Mouse (Mus musculus): ENCODE data around the gene Ndufb6. TPM values are rescaled to one million over a fixed set of nuclear protein-coding genes. Genes with fewer than 3 reads are reported as not detected.
"Not testable (repeated sequence)": the region's sequence is repeated elsewhere in the genome, so short reads cannot be mapped to it uniquely, and the experiment has no call there.

Ndufb6 gene
- 287 and 291 TPM in 2 replicates for polyA plus RNA-seq (2016; fragmentation: Nextera tagmentation; extraction: Ambion mirVana)

- Histone ChIP-seq H3K4me3 (peak within 1 kb of the TSS; percentile 90), H3K4me1 (peaks cover 12% of the 10 kb centered on the region), H3K27me3 (replicated peaks) (no peaks in the 10 kb centered on the region), H3K36me3 (peaks cover 7% of the 10 kb centered on the region; the same call in 1 of the 2 replicates), H3K9ac (peak within 1 kb of the TSS; percentile 77), H3K27ac (no peak within 1 kb of the TSS), H3K9me3 (no peaks in the 10 kb centered on the region), H3K4me2 (replicated peaks) (peak within 1 kb of the TSS; percentile 95)
- peak; percentile 95 for ATAC-seq (ENCODE audit: low FRiP score, low read depth)
- WGBS: under 1% methylated on average over 36 of the region's 36 CpGs
Measured at GRCm38 (mm10) chr4:40279276-40279900, at the start of gene Ndufb6. Ndufb6 (minus strand) TSS chr4:40279421.

- H3K36me3 ChIP-seq: no peaks in the 10 kb centered on the region
- WGBS: 96% methylated on average over 3 of the region's 3 CpGs
- H3K9me3 ChIP-seq: no peaks in the 10 kb centered on the region
- H3K4me2 ChIP-seq (replicated peaks): no peak overlapping the region
- no peak for ATAC-seq (ENCODE audit: low FRiP score, low read depth)
- no peak overlapping the region for H3K4me3 ChIP-seq
- H3K27ac ChIP-seq: no peak overlapping the region
- H3K4me1 ChIP-seq: no peaks in the 10 kb centered on the region
- no peak overlapping the region for H3K9ac ChIP-seq
- no peaks in the 10 kb centered on the region for H3K27me3 ChIP-seq (replicated peaks)
Measured at GRCm38 (mm10) chr4:40327161-40327560, 47.9 kb upstream of the Ndufb6 start.

GRCm38 (mm10) chr4:40324620-40325019 lies 45.4 kb upstream of the Ndufb6 start:
- 88% methylated on average over 7 of the region's 7 CpGs for WGBS
- Histone ChIP-seq H3K27ac (no peak overlapping the region), H3K9me3 (no peaks in the 10 kb centered on the region), H3K4me2 (replicated peaks) (no peak overlapping the region), H3K27me3 (replicated peaks) (no peaks in the 10 kb centered on the region), H3K4me1 (no peaks in the 10 kb centered on the region), H3K4me3 (no peak overlapping the region), H3K36me3 (no peaks in the 10 kb centered on the region), H3K9ac (no peak overlapping the region)
- ATAC-seq (ENCODE audit: low FRiP score, low read depth): no peak

GRCm38 (mm10) chr4:40317404-40317803 lies 38.2 kb upstream of the Ndufb6 start:
- Histone ChIP-seq H3K27ac (no peak overlapping the region), H3K27me3 (replicated peaks) (no peaks in the 10 kb centered on the region), H3K36me3 (no peaks in the 10 kb centered on the region), H3K4me3 (no peak overlapping the region), H3K4me1 (no peaks in the 10 kb centered on the region), H3K9me3 (no peaks in the 10 kb centered on the region), H3K4me2 (replicated peaks) (no peak overlapping the region), H3K9ac (no peak overlapping the region)
- ATAC-seq (ENCODE audit: low FRiP score, low read depth): no peak
- 80% methylated on average over 3 of the region's 3 CpGs for WGBS

- WGBS: 85% methylated on average over 6 of the region's 6 CpGs
Measured at GRCm38 (mm10) chr4:40313026-40313425, 33.8 kb upstream of the Ndufb6 start.

GRCm38 (mm10) chr4:40312213-40312612 lies 33.0 kb upstream of the Ndufb6 start:
- Histone ChIP-seq H3K4me3 (no peak overlapping the region), H3K27me3 (replicated peaks) (no peaks in the 10 kb centered on the region), H3K27ac (no peak overlapping the region), H3K9me3 (no peaks in the 10 kb centered on the region), H3K9ac (no peak overlapping the region), H3K36me3 (no peaks in the 10 kb centered on the region), H3K4me2 (replicated peaks) (no peak overlapping the region), H3K4me1 (no peaks in the 10 kb centered on the region)
- 70% methylated on average over 1 of the region's 1 CpGs for WGBS
- ATAC-seq (ENCODE audit: low FRiP score, low read depth): no peak

More at GRCm38 (mm10) chr4:40313026-40313425, 33.8 kb upstream of the Ndufb6 start:
- Histone ChIP-seq H3K36me3 (no peaks in the 10 kb centered on the region), H3K27ac (no peak overlapping the region), H3K9ac (no peak overlapping the region), H3K4me3 (no peak overlapping the region), H3K4me2 (replicated peaks) (no peak overlapping the region), H3K9me3 (no peaks in the 10 kb centered on the region), H3K27me3 (replicated peaks) (no peaks in the 10 kb centered on the region), H3K4me1 (no peaks in the 10 kb centered on the region)
- no peak for ATAC-seq (ENCODE audit: low FRiP score, low read depth)

- Histone ChIP-seq H3K36me3 (no peaks in the 10 kb centered on the region), H3K27ac (no peak overlapping the region), H3K4me1 (no peaks in the 10 kb centered on the region), H3K9ac (no peak overlapping the region), H3K9me3 (no peaks in the 10 kb centered on the region), H3K27me3 (replicated peaks) (no peaks in the 10 kb centered on the region), H3K4me3 (no peak overlapping the region), H3K4me2 (replicated peaks) (no peak overlapping the region)
- ATAC-seq (ENCODE audit: low FRiP score, low read depth): no peak
- WGBS: 79% methylated on average over 11 of the region's 11 CpGs
Measured at GRCm38 (mm10) chr4:40310796-40311383, 31.7 kb upstream of the Ndufb6 start.

- no peaks in the 10 kb centered on the region for H3K27me3 ChIP-seq (replicated peaks)
- no peak overlapping the region for H3K27ac ChIP-seq
- H3K4me3 ChIP-seq: no peak overlapping the region
- no peaks in the 10 kb centered on the region for H3K36me3 ChIP-seq
- no peak overlapping the region for H3K4me2 ChIP-seq (replicated peaks)
- no peak for ATAC-seq (ENCODE audit: low FRiP score, low read depth)
- no peak overlapping the region for H3K9ac ChIP-seq
- H3K4me1 ChIP-seq: no peaks in the 10 kb centered on the region
- no peaks in the 10 kb centered on the region for H3K9me3 ChIP-seq
Measured at GRCm38 (mm10) chr4:40309682-40310081, 30.5 kb upstream of the Ndufb6 start.

GRCm38 (mm10) chr4:40302445-40303125 lies 23.4 kb upstream of the Ndufb6 start:
- Histone ChIP-seq H3K9me3 (no peaks in the 10 kb centered on the region), H3K9ac (no peak overlapping the region), H3K27ac (no peak overlapping the region), H3K36me3 (no peaks in the 10 kb centered on the region), H3K4me1 (no peaks in the 10 kb centered on the region), H3K27me3 (replicated peaks) (no peaks in the 10 kb centered on the region), H3K4me2 (replicated peaks) (no peak overlapping the region), H3K4me3 (no peak overlapping the region)
- ATAC-seq (ENCODE audit: low FRiP score, low read depth): no peak
- 90% methylated on average over 10 of the region's 10 CpGs for WGBS

GRCm38 (mm10) chr4:40301076-40301789 lies 22.0 kb upstream of the Ndufb6 start:
- Histone ChIP-seq H3K4me1 (no peaks in the 10 kb centered on the region), H3K9me3 (no peaks in the 10 kb centered on the region), H3K4me2 (replicated peaks) (peak overlapping the region; percentile 30), H3K27ac (no peak overlapping the region), H3K27me3 (replicated peaks) (no peaks in the 10 kb centered on the region), H3K36me3 (no peaks in the 10 kb centered on the region), H3K4me3 (no peak overlapping the region), H3K9ac (no peak overlapping the region)
- WGBS: 16% methylated on average over 16 of the region's 16 CpGs
- peak; percentile 78 for ATAC-seq (ENCODE audit: low FRiP score, low read depth)

- Histone ChIP-seq H3K27ac (no peak overlapping the region), H3K9me3 (0 out of 2 replicates have a peak, but pooled peaks cover 4% of the 10 kb centered on the region), H3K4me3 (no peak overlapping the region), H3K9ac (no peak overlapping the region), H3K36me3 (no peaks in the 10 kb centered on the region), H3K4me1 (no peaks in the 10 kb centered on the region), H3K4me2 (replicated peaks) (no peak overlapping the region), H3K27me3 (replicated peaks) (no peaks in the 10 kb centered on the region)
- ATAC-seq (ENCODE audit: low FRiP score, low read depth): no peak
- 83% methylated on average over 5 of the region's 5 CpGs for WGBS
Measured at GRCm38 (mm10) chr4:40299169-40299568, 19.9 kb upstream of the Ndufb6 start.

GRCm38 (mm10) chr4:40291511-40291910 lies 12.3 kb upstream of the Ndufb6 start:
- WGBS: 92% methylated on average over 11 of the region's 11 CpGs
- not testable (repeated sequence) for H3K27ac ChIP-seq; H3K4me3 ChIP-seq; H3K4me1 ChIP-seq; H3K36me3 ChIP-seq; H3K4me2 ChIP-seq (replicated peaks); H3K27me3 ChIP-seq (replicated peaks); ATAC-seq (ENCODE audit: low FRiP score, low read depth); H3K9ac ChIP-seq
- peaks cover 17% of the 10 kb centered on the region; the same call in 1 of the 2 replicates for H3K9me3 ChIP-seq
